29 mouse cellular contexts compared by ENCODE assay signal in genomic region chr10:74976429-74976828, GRCm38 (mm10). TPM values are rescaled to one million over a fixed set of nuclear protein-coding genes. Genes with fewer than 3 reads are reported as not detected.
"Had no signal": no experiment of that assay in that cellular context is flagged by ENCODE, and none has a peak within 500 bp of the region (broad histone marks: within the 10 kb centered on the region; RNA-seq: fewer than 3 reads in every experiment).

No protein-coding gene starts in this region.

- DNase-seq: gastrocnemius, adult 2 months; gastrocnemius, postnatal 10 days; gastrocnemius, postnatal 25 days; heart, adult 18-20 months; heart, postnatal 10 days; heart, postnatal 4 days; kidney, adult 18-20 months; kidney, adult 9 months; kidney, postnatal 14 days; kidney, postnatal 36 days; layer of hippocampus, adult 9-11 months; layer of hippocampus, postnatal 36 days; left cerebral cortex, postnatal 4 days had no signal

- H3K36me3 ChIP-seq: heart, embryonic 10.5 days; heart, embryonic 12.5 days; hindbrain, embryonic 10.5 days; intestine, embryonic 15.5 days; kidney, embryonic 15.5 days; limb, embryonic 13.5 days; limb, embryonic 15.5 days had no signal

- H3K27ac ChIP-seq: gastrocnemius, adult 2 months; heart, embryonic 10.5 days; hindbrain, embryonic 10.5 days; hindbrain, embryonic 12.5 days; hindbrain, embryonic 14.5 days; intestine, embryonic 15.5 days; kidney, embryonic 15.5 days; kidney, postnatal 0 days; limb, embryonic 13.5 days; limb, embryonic 15.5 days had no signal

- H3K4me2 ChIP-seq: heart, embryonic 12.5 days; hindbrain, embryonic 12.5 days; hindbrain, embryonic 14.5 days; intestine, embryonic 15.5 days; kidney, embryonic 15.5 days; limb, embryonic 13.5 days; limb, embryonic 15.5 days had no signal

- ATAC-seq: hindbrain, embryonic 16.5 days; inflammation-experienced regulatory T-cells, adult 6 months; intestine, embryonic 15.5 days; intestine, postnatal 0 days had no signal

- H3K4me1 ChIP-seq: intestine, embryonic 15.5 days; limb, embryonic 13.5 days; limb, embryonic 15.5 days had no signal

- H3K9me3 ChIP-seq: heart, embryonic 10.5 days; heart, embryonic 12.5 days; hindbrain, embryonic 10.5 days; hindbrain, embryonic 12.5 days; intestine, embryonic 15.5 days; kidney, embryonic 15.5 days; limb, embryonic 13.5 days; limb, embryonic 15.5 days had no signal

- H3K9ac ChIP-seq: heart, embryonic 12.5 days; hindbrain, embryonic 12.5 days; hindbrain, embryonic 14.5 days; intestine, embryonic 15.5 days; kidney, embryonic 15.5 days; limb, embryonic 13.5 days; limb, embryonic 15.5 days had no signal

- H3K27me3 ChIP-seq: hindbrain, embryonic 12.5 days; intestine, embryonic 15.5 days; kidney, embryonic 15.5 days; limb, embryonic 15.5 days had no signal

- H3K4me3 ChIP-seq: gastrocnemius, adult 2 months; heart, embryonic 10.5 days; heart, embryonic 12.5 days; hindbrain, embryonic 10.5 days; hindbrain, embryonic 12.5 days; intestine, embryonic 15.5 days; kidney, embryonic 15.5 days; limb, embryonic 13.5 days; limb, embryonic 15.5 days had no signal

RNA-seq across cellular contexts. Expression of gene Gnaz, which starts 9.5 kb away (rescaled TPM):
- polyA plus RNA-seq: inflammation-experienced regulatory T-cells, adult 6 months had no signal

RNA-seq across cellular contexts. Expression of gene Rsph14, which starts 56.0 kb away (rescaled TPM):
- polyA plus RNA-seq: heart, embryonic 10.5 days; heart, embryonic 12.5 days; heart, embryonic 14.5 days; inflammation-experienced regulatory T-cells, adult 6 months; intestine, embryonic 15.5 days; intestine, postnatal 0 days; kidney, embryonic 15.5 days; kidney, postnatal 0 days; large intestine, adult 2 months; limb, embryonic 11.5 days; limb, embryonic 13.5 days; limb, embryonic 15.5 days had no signal
